Mouse (Mus musculus) adrenal gland (tissue): ENCODE results near the gene Xpo1.

Experiments used
- intact Hi-C: fragments of 180-260 bp; cut with DNase I; formaldehyde crosslinking; loops from one replicate; pipeline ENCODE4 v1.15.1; 2025
- long read RNA-seq, 2 experiments: library from polyadenylated mRNA; unstranded; transcript quantifications; one replicate each; pipeline ENCODE4 v2.0.0; 2020; ENCODE audit warnings: borderline replicate concordance in 1 of 2; ENCODE audit not compliant: insufficient replicate concordance in 1 of 2

Gene Xpo1
- long read RNA-seq, experiment 1, full-length matches to known transcripts = 1 of 6 reads
- long read RNA-seq, experiment 1, partial matches to known transcripts = 3 of 6 reads
- long read RNA-seq, experiment 1, other reads (novel, unspliced or antisense) = 2 of 6 reads
- long read RNA-seq, experiment 2, full-length matches to known transcripts = 1 of 8 reads
- long read RNA-seq, experiment 2, partial matches to known transcripts = 5 of 8 reads
- long read RNA-seq, experiment 2, other reads (novel, unspliced or antisense) = 2 of 8 reads

DNA sequence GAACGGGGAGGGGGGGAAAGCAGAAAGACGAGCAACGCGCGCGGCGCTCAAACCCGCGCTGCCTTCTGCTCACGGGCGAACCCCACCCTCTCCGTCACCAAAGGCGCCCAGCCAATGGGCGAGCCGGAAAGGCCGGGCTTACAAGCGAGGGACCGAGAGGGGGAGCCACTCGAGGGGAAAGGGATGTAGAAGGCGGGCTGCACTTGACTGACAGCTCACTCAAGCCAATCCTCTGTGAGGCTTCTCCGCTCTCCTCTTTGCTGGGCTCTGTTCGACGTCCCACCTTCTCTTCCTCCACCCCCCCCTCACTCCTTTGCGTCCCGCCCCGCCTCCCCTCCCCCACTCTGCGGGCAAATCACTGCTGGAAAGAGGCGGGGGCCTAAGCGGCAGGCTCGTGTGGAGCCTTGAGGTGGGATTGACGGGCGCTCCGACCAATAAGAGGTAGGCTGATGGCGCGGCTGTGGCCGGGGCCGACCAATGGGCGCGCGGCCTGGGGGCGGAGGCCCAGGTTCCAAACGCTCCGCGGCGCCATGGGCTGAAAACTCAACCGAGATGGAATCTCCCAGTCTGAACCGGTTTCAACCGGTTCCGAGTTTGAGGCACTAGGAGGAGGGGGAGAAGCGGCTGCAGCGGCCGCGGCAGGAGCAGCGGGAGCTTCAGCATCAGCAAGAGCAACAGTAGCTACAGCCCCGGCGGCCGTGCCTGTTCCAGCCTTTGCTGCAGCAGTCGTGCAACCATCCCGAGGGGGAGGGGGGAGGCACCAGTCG lies at the start of gene Xpo1:
Xpo1 (plus strand) TSS at position 615 of the 767 bp plus-strand sequence.
- intact Hi-C loops = loop anchor here (5.0 kb wide), 1 partner anchor 108 kb away; no protein-coding TSS in a partner anchor

DNA sequence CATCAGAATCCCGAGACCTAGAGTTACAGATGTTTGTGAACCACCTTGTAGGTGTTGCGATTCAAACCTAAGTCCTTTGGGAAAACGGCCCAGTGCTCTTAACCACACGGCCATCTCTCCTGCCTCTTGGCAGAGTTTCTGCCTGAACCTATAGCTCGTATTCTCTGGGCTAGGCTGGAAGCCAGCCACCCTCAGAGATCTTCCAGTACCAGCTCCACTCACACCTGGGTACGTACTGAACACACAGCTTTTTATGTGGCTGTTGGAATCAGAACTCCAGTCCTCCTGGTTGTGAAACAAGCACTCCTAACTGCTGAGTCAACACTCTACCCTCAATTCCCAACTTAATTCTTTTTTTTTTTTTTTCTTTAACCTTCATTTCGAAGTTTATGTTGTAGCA lies 46.1 kb upstream of the Xpo1 start:
- intact Hi-C loops = no loop called here

DNA sequence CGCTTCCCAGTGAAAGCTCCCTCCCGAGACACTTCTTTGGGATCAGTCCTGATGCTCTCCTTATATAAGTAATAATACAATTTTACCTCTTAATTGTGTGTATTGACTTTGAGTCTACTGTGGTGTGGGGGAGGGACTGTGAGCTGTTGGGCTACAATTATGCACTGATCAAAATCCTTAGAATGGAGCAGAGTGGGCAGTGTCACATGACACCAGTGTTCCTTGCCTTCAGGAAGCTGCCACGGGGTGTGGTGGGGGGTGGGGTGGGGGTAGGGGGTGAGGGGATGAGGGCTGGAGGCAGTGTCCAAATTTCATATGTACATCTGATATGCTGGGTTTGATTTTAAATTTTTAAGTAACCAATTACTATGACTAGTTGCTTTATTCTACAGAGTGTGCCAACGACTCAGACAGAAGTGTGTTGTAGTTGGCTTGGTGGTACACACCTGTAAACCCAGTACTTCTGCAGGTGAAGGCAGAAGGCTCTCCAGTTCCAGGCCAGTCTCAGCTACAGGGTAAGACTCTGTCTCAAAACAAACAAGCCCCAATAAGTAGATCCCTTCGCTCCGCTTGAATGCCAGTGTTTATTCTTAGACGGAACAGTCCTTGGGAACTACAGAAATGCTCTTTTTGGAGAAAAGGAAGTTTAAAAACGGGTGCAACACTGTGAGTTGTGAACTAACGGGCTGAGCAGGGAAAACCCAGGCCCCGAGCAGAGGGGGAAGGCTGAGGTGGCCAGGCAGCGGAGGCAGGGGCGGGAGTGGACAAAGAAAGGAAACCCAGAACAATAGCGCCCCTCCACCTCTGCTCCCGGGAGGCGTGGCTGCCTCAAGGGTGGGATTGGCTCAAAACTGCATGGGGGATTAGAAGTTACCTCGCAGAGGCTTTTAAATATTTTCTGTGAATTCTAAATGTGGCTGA lies 45.0 kb upstream of the Xpo1 start:
- intact Hi-C loops = no loop called here

DNA sequence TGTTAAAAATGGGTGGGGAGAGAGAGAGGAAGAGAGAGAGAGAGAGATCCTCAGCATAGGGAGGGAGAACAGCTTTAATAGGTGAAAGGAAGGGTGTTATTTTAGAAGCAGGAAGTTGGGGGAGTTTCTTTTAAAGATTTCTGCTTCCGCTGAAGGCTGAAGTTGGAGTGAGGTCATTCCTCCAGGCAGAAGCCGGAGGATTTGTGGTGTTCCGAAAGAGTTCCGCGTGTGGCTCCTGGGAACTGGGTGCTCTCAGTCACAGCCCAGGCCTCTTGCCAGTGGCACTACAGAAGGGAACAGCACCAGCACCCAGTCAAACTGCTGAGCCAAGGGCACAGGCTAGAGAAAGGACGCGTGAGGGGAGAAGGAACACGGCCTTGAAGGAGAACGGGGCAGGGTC lies 38.4 kb upstream of the Xpo1 start:
- intact Hi-C loops = loop anchor here (5.0 kb wide), 1 partner anchor 35 kb away; no protein-coding TSS in a partner anchor

DNA sequence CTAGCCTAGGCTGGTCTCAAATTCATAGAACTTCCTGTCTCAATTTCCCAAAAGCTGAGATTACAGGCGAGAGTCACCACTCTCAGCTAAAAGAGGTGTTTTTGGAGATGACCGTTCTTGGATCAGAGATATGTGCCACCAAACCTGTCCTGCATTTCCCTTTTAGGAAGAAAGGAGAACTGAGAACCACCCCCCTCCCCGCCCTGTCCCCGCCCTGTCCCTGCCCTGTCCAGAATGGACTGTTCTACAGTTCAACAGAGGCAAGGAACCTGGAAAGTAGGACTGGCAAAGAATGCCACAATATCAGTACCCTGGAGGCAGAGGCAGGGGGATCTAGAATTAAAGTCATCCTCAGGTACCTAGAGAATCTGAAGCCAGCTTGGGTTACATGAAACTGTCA lies 19.8 kb upstream of the Xpo1 start:
- intact Hi-C loops = no loop called here

DNA sequence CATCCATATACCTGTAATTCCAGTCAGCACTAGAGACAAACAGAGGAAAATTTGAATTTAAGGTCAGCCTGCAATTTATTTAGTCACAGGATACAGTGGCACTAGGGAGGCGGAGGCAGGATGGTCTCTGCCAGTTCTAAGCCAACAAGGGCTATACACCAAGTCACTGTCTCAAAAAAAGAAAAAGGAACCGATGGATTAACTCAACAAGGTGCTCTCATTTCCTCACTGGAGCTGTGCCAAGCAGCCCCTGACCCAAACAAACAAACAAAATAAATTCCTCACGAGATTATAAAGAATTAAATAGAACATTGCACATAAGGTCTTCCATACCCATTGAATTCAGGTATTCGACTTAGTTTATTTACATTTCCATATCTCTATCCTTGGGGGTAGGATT lies 1.9 kb upstream of the Xpo1 start:
- intact Hi-C loops = loop anchor here (5.0 kb wide), 1 partner anchor 37 kb away; no protein-coding TSS in a partner anchor

DNA sequence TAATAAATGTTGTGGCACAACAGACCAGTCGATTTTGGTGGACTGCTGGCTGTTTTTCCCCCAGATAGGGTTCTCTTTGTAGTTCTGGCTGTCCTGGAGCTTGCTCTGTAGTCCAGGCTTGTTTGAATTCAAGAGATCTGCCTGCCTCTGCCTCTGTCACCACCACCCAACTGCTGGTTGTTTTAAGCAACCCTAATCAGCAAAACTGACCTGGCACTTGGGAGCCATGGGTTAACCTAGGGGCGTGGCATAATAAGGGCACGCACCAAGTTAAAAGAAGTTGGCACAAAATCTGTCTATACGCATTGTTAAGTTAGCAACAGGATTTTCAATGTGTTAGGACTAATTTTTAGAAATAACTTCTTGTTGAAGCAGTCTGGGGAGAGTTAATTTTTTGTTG lies 1.3 kb upstream of the Xpo1 start:
- intact Hi-C loops = loop anchor here (5.0 kb wide), 1 partner anchor 37 kb away; no protein-coding TSS in a partner anchor

DNA sequence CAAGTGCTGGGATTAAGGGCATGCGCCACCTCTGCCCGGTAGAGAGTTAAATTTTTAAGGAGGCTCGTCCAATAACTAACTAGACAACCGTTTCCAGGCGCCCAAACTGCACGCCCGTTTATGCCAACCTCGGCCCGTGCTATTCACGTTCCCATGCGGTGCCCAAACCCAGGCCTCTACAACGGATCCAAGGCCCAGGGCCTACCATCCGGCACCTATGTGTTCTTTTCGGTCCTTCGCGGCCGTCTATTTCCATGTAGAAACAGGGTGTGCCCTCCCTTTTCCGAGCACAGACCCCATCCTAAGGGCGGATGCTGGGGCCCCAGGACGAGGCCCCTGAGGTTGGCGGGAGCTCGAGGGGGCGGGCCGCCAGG lies 801 bp upstream of the Xpo1 start:
- intact Hi-C loops = loop anchor here (5.0 kb wide), 1 partner anchor 108 kb away; no protein-coding TSS in a partner anchor

DNA sequence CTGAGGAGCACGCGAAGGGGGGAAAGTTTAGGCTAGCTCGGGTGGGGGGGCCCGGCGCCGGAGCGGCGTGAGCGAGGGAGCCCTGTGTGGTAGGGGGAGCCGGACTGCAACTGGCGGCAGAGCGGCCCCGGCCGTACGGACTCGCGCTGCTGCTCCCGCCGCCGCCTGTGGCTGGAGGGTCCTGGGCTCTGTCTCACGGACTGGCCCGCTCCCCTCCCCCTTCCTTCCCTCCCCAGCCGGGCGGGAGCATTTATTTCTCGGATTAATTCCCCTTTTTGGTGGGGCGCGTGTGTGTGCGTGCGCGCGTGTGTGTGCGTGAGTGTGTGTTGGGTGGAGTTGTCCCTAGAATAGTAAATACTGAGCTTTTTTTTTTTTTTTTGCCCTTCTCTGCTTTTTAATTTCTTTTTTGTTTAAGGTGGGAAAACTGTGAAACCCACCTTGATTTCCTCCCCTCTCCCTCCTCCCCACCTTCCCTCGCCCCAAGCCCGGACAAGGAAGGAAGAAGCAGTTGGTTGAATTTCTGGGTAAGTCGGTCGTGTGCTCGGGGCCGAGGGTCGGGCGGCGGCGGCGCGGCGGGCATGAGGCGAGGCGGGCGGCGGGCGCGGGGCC lies 457 bp downstream of the Xpo1 start:
- intact Hi-C loops = loop anchor here (5.0 kb wide), 1 partner anchor 109 kb away; no protein-coding TSS in a partner anchor

DNA sequence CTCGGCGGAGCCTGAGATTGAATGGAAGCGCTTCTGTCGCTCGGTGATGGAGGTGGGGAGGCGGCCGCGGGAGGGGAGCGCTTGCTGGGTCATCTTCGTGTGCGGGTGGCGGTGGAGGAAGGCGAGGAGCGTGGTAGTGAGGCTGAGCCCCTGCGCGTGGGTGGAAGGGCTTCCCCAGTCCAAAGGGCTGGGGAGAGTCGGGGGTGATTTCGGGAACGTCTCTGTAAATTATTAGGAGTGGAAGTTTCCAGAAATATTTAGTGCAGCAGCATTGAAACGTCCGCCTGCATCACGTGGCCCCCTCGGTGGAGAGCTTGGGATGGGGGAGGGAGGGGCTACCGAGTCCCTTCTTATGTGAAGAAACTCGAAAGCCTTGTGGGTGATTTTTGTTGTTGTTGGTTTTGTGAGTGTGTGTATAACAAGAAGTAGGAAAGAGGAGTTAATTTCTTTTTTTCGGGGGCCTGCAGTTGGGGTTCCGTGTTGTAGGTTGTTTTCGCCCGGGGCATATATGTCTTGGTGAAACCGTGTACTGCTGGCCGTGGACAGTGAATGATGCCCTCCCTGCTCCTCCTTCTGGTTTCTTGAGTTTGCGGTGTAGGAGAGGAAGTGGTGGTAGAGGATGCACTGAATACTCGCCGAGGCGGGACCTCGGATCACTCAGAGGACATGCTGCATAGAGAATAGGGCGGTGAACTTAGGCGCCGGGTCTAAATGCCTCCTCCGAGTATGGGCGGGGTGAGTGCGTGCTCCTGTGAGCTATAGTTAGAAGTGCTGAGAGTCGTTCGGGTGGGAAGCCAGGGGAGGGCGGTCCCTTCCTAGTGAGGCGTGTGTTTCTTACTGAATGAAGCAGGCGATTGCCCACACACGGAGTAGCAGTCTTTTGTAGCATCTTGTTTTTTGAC lies 1.2 kb downstream of the Xpo1 start:
- intact Hi-C loops = loop anchor here (5.0 kb wide), 1 partner anchor 110 kb away; no protein-coding TSS in a partner anchor

DNA sequence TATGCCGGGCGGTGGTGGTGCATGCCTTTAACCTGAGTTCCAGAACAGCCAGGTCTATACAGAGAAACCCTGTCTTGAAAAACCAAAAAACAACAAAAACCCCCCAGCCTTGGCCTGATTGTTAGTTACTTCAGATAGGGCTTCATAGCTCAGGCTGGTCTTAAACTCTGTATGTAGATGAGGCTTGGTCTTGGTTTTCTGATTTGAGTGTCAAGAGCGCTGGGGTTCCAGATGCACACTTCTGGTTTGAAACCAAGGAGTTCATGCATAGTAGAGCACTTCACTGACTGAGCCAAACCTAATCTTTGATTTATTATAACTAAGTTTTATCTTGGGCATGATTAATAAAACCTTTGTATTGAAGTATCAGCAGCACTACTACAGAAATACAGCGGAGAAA lies 3.2 kb downstream of the Xpo1 start:
- intact Hi-C loops = loop anchor here (5.0 kb wide), 1 partner anchor 112 kb away; no protein-coding TSS in a partner anchor

DNA sequence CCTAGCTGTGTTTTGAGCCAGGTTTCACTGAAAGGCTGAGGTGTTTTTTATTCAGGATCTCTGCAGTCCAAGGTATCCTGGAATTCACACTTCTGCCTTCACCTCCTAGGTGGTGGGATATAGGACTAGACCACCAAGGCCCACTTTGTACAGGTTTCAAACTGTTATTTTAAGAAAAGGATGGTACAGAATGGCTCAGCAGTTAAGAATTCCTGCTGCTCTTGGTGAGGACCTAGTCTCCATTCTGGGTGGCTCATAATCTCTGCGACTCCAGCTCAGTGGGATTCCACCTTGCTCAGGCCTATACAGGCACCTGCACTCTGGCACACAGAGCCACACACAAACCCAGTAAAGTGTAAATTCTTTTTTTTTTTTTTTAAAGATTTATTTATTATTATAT lies 3.6 kb downstream of the Xpo1 start:
- intact Hi-C loops = loop anchor here (5.0 kb wide), 1 partner anchor 112 kb away; no protein-coding TSS in a partner anchor

DNA sequence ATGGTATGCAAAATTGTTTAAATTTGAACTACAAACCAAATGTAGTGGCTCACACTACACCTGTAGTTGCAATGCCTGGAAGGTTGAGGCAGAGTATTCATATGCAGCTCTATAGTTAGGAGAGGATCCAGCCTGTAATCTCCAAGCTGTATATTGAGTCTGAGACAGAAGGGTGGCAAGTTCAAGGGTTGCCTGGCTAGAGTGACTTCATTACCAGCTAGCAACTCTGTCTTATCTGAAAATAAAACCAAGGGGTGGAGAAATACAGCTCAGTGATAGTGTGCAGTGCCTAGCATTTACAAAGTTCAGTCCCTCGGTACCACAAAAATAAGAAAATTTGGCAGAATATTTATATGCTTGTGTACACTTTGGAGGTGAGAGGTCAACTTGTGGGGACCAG lies 4.3 kb downstream of the Xpo1 start:
- intact Hi-C loops = loop anchor here (5.0 kb wide), 2 partner anchors 253 to 628 kb away; partner anchors contain the start of gene Fam161a

DNA sequence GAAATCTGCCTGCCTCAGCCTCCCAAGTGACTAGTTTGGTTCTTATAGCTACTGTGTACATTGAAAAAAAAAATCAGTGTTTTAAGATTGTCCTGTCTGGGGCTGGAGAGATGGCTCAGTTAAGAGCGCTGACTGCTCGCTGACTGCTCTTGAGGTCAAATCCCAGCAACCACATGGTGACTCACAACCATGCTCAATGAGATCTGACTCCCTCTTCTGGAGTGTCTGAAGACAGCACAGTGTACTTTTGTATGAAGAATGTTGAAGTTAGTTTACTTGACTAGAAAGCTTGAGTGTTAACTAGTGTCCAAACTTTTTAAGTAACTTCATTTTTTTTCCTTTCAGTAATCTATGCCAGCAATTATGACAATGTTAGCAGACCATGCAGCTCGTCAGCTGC lies 5.6 kb downstream of the Xpo1 start:
- intact Hi-C loops = loop anchor here (5.0 kb wide), 2 partner anchors 254 to 629 kb away; partner anchors contain the start of gene Fam161a

DNA sequence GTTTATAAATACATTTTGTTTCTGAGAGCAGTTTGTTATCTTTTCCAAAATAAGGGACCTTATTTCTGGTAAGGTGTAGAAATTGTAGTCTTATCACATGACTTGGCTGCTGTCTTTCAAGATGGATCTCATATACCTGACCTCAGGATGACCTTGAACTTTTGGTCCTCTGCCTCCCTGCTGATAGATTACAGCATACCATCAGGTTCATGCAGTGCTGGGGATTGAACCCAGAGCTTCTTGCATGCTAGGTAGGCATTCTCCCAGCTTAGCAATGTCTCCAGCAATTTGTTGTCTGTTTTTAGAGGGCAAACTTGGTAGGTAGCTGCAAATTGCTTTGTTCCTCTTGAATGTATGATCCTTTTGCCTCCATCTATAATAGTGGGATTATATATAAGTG lies 9.1 kb downstream of the Xpo1 start:
- intact Hi-C loops = loop anchor here (5.0 kb wide), 3 partner anchors 113 to 633 kb away; partner anchors contain the start of gene Fam161a

DNA sequence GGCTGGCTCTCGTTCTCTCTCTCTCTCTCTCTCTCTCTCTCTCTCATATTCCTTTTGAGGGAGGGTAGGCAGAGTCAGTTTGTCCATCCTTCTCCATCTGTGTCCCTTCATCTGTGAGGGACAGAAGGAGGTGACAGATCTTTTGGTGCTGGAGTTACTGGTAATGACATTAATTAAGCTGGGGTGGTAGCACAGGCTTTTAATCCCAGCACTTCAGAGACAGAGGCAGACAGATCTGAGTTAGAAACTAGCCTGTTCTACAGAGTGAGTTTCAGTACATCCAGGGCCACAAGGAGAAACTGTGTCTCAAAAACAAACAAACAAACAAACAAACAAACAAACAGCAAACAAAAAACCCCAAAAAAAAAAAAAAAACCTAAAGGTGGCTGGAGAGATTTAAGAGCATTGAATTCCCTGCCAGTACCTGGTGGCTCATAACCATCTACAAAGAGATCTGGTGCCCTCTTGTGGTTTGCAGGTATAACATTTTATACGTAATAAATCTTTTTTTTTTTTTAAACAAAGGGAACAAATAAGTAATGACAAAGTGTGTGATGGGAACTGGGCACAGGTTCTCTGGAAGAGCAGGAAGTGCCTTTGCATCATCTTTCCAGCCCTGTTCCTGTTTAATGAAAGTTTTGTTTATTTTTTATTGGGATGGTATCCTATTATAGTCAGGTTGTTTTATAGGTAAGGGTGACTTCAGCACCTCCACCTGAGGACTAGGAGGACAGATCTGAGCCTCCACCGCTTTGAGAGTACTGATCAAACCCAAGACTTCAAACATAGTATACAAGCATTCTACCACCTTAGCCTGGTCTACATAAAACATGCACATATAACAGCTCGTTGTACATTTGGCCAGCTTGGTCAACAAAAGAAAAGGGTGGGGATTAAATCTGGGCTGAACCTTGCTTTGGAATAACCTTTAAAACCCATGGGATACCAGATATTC lies 16.2 kb downstream of the Xpo1 start:
- intact Hi-C loops = loop anchor here (5.0 kb wide), 1 partner anchor 285 kb away; no protein-coding TSS in a partner anchor

DNA sequence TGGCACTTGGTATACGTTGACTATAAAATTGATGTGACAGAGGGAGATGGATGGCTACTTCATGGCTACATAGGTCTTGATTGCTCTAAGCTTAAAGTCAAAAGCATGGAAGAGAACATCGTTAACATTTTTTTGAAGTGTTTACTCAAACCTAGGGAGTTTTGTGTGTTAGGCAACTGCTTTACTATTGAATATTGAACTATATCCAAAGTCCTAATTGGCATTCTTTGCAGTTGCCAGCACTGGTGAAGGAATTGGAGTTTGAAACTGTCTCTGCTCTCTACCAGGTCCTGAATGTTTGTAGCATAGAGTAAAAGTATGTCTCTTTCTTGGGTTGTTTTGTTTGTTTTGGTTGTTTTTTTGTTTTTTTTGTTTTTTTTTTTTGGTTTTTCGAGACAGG lies 19.9 kb downstream of the Xpo1 start:
- intact Hi-C loops = no loop called here

DNA sequence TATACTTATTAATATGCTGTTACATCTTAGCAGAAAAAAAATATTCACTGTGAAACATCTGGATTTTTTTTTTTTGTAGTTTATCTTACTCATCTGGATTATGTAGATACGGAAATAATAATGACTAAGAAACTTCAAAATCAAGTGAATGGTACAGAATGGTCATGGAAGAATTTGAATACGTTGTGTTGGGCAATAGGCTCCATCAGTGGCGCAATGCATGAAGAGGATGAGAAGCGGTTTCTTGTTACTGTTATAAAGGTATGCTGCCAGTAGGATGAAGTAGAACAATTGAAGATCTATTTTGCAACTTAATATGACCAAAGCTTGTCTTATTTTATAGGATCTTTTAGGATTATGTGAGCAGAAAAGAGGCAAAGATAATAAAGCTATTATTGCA lies 28.6 kb downstream of the Xpo1 start:
- intact Hi-C loops = no loop called here
